Mouse (Mus musculus): ENCODE measurements around the gene Ankrd6. TPM values are rescaled to one million over a fixed set of nuclear protein-coding genes. Genes with fewer than 3 reads are reported as not detected.
A peak's percentile ranks its signal among the peaks of the same experiment; 100 is the strongest.

Gene Ankrd6
- total and polyA plus RNA-seq, 3 experiments: 0.61 to 5.9 (median 3.9) TPM

GRCm38 (mm10) chr4:32889246-32889645 lies 61.4 kb downstream of the Ankrd6 start:
- TF ChIP-seq GATA2 (IDR thresholded peaks at IDR 0.05; ENCODE audit: borderline replicate concordance, low read depth, low read length): no peak
- TF ChIP-seq POLR2AphosphoS5 (IDR thresholded peaks at IDR 0.05; ENCODE audit: insufficient replicate concordance, low read depth, low read length): no peak
- TF ChIP-seq TAL1 (conservative IDR thresholded peaks at IDR 0.05; ENCODE audit: low read depth, low read length): no peak
- no peak for TF ChIP-seq GATA1 (IDR thresholded peaks at IDR 0.05; ENCODE audit: borderline replicate concordance, low read length)
- TF ChIP-seq CTCF (IDR thresholded peaks at IDR 0.05; ENCODE audit: low read depth, low read length): no peak
- Histone ChIP-seq H3K9me3 (replicated peaks) (no peaks in the 10 kb centered on the region), H3K4me3 (ENCODE audit: low read depth, low read length) (no peak overlapping the region), H3K4me1 (ENCODE audit: insufficient read depth, low read depth, low read length) (peaks cover 22% of the 10 kb centered on the region), H3K27me3 (ENCODE audit: insufficient read depth, low read length) (peaks cover 45% of the 10 kb centered on the region), H3K36me3 (replicated peaks) (no peaks in the 10 kb centered on the region)
- no peak for ATAC-seq (ENCODE audit: extremely low read depth, insufficient number of reproducible peaks, low FRiP score, poor library complexity, severe bottlenecking)
- DNase-seq (ENCODE audit: low spot score): no peak

- Histone ChIP-seq H3K27me3 (ENCODE audit: insufficient read depth, low read length) (peaks cover 39% of the 10 kb centered on the region), H3K9me3 (replicated peaks) (no peaks in the 10 kb centered on the region), H3K4me1 (ENCODE audit: insufficient read depth, low read depth, low read length) (peaks cover 20% of the 10 kb centered on the region), H3K36me3 (replicated peaks) (no peaks in the 10 kb centered on the region), H3K4me3 (ENCODE audit: low read depth, low read length) (no peak overlapping the region)
- peak; percentile 57; the same call in 1 of the 2 replicates for ATAC-seq (ENCODE audit: extremely low read depth, insufficient number of reproducible peaks, low FRiP score, poor library complexity, severe bottlenecking)
- no peak for DNase-seq (ENCODE audit: low spot score)
- TF ChIP-seq GATA1 (IDR thresholded peaks at IDR 0.05; ENCODE audit: borderline replicate concordance, low read length) (no peak), CTCF (IDR thresholded peaks at IDR 0.05; ENCODE audit: low read depth, low read length) (no peak), POLR2AphosphoS5 (IDR thresholded peaks at IDR 0.05; ENCODE audit: insufficient replicate concordance, low read depth, low read length) (no peak), GATA2 (IDR thresholded peaks at IDR 0.05; ENCODE audit: borderline replicate concordance, low read depth, low read length) (no peak), TAL1 (conservative IDR thresholded peaks at IDR 0.05; ENCODE audit: low read depth, low read length) (no peak)
These were observed 64.2 kb downstream of the Ankrd6 start for GRCm38 (mm10) chr4:32886479-32886878.

- H3K4me1 ChIP-seq (ENCODE audit: insufficient read depth, low read depth, low read length): peaks cover 26% of the 10 kb centered on the region
- no peak overlapping the region for H3K4me3 ChIP-seq (ENCODE audit: low read depth, low read length)
- H3K27me3 ChIP-seq (ENCODE audit: insufficient read depth, low read length): peaks cover 41% of the 10 kb centered on the region
- TF ChIP-seq POLR2AphosphoS5 (IDR thresholded peaks at IDR 0.05; ENCODE audit: insufficient replicate concordance, low read depth, low read length) (no peak), CTCF (IDR thresholded peaks at IDR 0.05; ENCODE audit: low read depth, low read length) (no peak), GATA2 (IDR thresholded peaks at IDR 0.05; ENCODE audit: borderline replicate concordance, low read depth, low read length) (no peak), GATA1 (IDR thresholded peaks at IDR 0.05; ENCODE audit: borderline replicate concordance, low read length) (no peak), TAL1 (conservative IDR thresholded peaks at IDR 0.05; ENCODE audit: low read depth, low read length) (no peak)
- no peaks in the 10 kb centered on the region for H3K9me3 ChIP-seq (replicated peaks)
- no peaks in the 10 kb centered on the region for H3K36me3 ChIP-seq (replicated peaks)
- DNase-seq (ENCODE audit: low spot score) (no peak), ATAC-seq (ENCODE audit: extremely low read depth, insufficient number of reproducible peaks, low FRiP score, poor library complexity, severe bottlenecking) (no peak)
These were observed 66.0 kb downstream of the Ankrd6 start for GRCm38 (mm10) chr4:32884599-32884998.

- ATAC-seq (ENCODE audit: extremely low read depth, insufficient number of reproducible peaks, low FRiP score, poor library complexity, severe bottlenecking) (no peak), DNase-seq (ENCODE audit: low spot score) (no peak)
- Histone ChIP-seq H3K27me3 (ENCODE audit: insufficient read depth, low read length) (peaks cover 27% of the 10 kb centered on the region), H3K36me3 (replicated peaks) (no peaks in the 10 kb centered on the region), H3K9me3 (replicated peaks) (no peaks in the 10 kb centered on the region), H3K4me3 (ENCODE audit: low read depth, low read length) (no peak overlapping the region), H3K4me1 (ENCODE audit: insufficient read depth, low read depth, low read length) (peaks cover 12% of the 10 kb centered on the region)
- no peak for TF ChIP-seq POLR2AphosphoS5 (IDR thresholded peaks at IDR 0.05; ENCODE audit: insufficient replicate concordance, low read depth, low read length)
- no peak for TF ChIP-seq GATA2 (IDR thresholded peaks at IDR 0.05; ENCODE audit: borderline replicate concordance, low read depth, low read length)
- no peak for TF ChIP-seq CTCF (IDR thresholded peaks at IDR 0.05; ENCODE audit: low read depth, low read length)
- no peak for TF ChIP-seq GATA1 (IDR thresholded peaks at IDR 0.05; ENCODE audit: borderline replicate concordance, low read length)
- TF ChIP-seq TAL1 (conservative IDR thresholded peaks at IDR 0.05; ENCODE audit: low read depth, low read length): no peak
These were observed 69.6 kb downstream of the Ankrd6 start for GRCm38 (mm10) chr4:32881001-32881400.

- no peak for ATAC-seq (ENCODE audit: extremely low read depth, insufficient number of reproducible peaks, low FRiP score, poor library complexity, severe bottlenecking)
- TF ChIP-seq TAL1 (conservative IDR thresholded peaks at IDR 0.05; ENCODE audit: low read depth, low read length) (no peak), POLR2AphosphoS5 (IDR thresholded peaks at IDR 0.05; ENCODE audit: insufficient replicate concordance, low read depth, low read length) (no peak), GATA1 (IDR thresholded peaks at IDR 0.05; ENCODE audit: borderline replicate concordance, low read length) (no peak), GATA2 (IDR thresholded peaks at IDR 0.05; ENCODE audit: borderline replicate concordance, low read depth, low read length) (no peak), CTCF (IDR thresholded peaks at IDR 0.05; ENCODE audit: low read depth, low read length) (no peak)
- no peak overlapping the region for H3K4me3 ChIP-seq (ENCODE audit: low read depth, low read length)
- peaks cover 8% of the 10 kb centered on the region for H3K27me3 ChIP-seq (ENCODE audit: insufficient read depth, low read length)
- no peaks in the 10 kb centered on the region for H3K36me3 ChIP-seq (replicated peaks)
- no peak for DNase-seq (ENCODE audit: low spot score)
- H3K4me1 ChIP-seq (ENCODE audit: insufficient read depth, low read depth, low read length): peaks cover 27% of the 10 kb centered on the region
- H3K9me3 ChIP-seq (replicated peaks): no peaks in the 10 kb centered on the region
These were observed 76.0 kb downstream of the Ankrd6 start for GRCm38 (mm10) chr4:32874669-32875068.

- Histone ChIP-seq H3K36me3 (replicated peaks) (no peaks in the 10 kb centered on the region), H3K4me1 (ENCODE audit: insufficient read depth, low read depth, low read length) (peaks cover 51% of the 10 kb centered on the region), H3K4me3 (ENCODE audit: low read depth, low read length) (no peak overlapping the region), H3K27me3 (ENCODE audit: insufficient read depth, low read length) (peaks cover 4% of the 10 kb centered on the region; the same call in 1 of the 2 replicates), H3K9me3 (replicated peaks) (no peaks in the 10 kb centered on the region)
- peak; percentile 7 for DNase-seq (ENCODE audit: low spot score)
- ATAC-seq (ENCODE audit: extremely low read depth, insufficient number of reproducible peaks, low FRiP score, poor library complexity, severe bottlenecking): peak; percentile 64
- TF ChIP-seq GATA1 (IDR thresholded peaks at IDR 0.05; ENCODE audit: borderline replicate concordance, low read length) (no peak), CTCF (IDR thresholded peaks at IDR 0.05; ENCODE audit: low read depth, low read length) (no peak), TAL1 (conservative IDR thresholded peaks at IDR 0.05; ENCODE audit: low read depth, low read length) (no peak), POLR2AphosphoS5 (IDR thresholded peaks at IDR 0.05; ENCODE audit: insufficient replicate concordance, low read depth, low read length) (no peak), GATA2 (IDR thresholded peaks at IDR 0.05; ENCODE audit: borderline replicate concordance, low read depth, low read length) (no peak)
These were observed 78.4 kb downstream of the Ankrd6 start for GRCm38 (mm10) chr4:32872189-32872749.

All from G1E (cell line).